Mouse (Mus musculus): Measurements from ENCODE around the gene Prex1.

DNA sequence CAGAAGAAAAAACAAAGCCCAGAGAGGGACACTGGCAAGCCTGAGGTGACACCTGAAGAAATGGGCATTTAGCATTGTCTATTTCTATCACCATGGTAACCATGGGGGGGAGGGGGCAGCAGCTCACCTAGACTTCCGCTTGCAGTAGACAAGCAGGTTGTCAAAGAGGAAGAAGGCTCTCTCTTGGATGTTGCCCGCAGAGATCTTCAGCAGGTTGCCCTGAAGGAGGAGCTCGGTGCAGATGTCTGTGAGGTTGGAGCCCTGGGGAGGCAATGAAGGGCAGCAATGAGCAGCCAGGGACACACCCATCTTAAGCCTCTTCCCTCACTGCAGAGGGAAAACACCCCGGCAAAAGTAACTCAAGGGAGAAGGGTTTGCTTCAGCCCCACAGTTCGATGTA, 95.9 kb downstream of the Prex1 start:
- TF ChIP-seq POLR2A (IDR thresholded peaks at IDR 0.05; ENCODE audit: low read depth, low read length), result no peak
- TF ChIP-seq NRF1 (IDR thresholded peaks at IDR 0.05; ENCODE audit: low read depth, low read length), result no peak
- TF ChIP-seq E2F4 (IDR thresholded peaks at IDR 0.05; ENCODE audit: insufficient replicate concordance, low read depth, low read length), result no peak
- TF ChIP-seq MAX (IDR thresholded peaks at IDR 0.05; ENCODE audit: low read length), result no peak
- no peak for TF ChIP-seq ETS1 (conservative IDR thresholded peaks at IDR 0.05; ENCODE audit: low read depth, low read length)
- TF ChIP-seq CTCF (conservative IDR thresholded peaks at IDR 0.05 in 1 of 2, IDR thresholded peaks at IDR 0.05 in 1 of 2; ENCODE audit: low read depth in 2 of 2, low read length in 2 of 2), result no peak
- TF ChIP-seq EP300 (IDR thresholded peaks at IDR 0.05; ENCODE audit: low read length), result no peak
- TF ChIP-seq POLR2AphosphoS2 (IDR thresholded peaks at IDR 0.05; ENCODE audit: low read depth, low read length), result no peak
- no peak for TF ChIP-seq MAFK (IDR thresholded peaks at IDR 0.05; ENCODE audit: insufficient replicate concordance, low read length)
- TF ChIP-seq ZNF384 (IDR thresholded peaks at IDR 0.05; ENCODE audit: low read depth, low read length), result no peak
